Mouse (Mus musculus) frontal cortex, postnatal 36 days (tissue): Measurements from ENCODE around the gene Dclre1c.
"Not testable (repeated sequence)": the region's sequence is repeated elsewhere in the genome, so short reads cannot be mapped to it uniquely, and the experiment has no call there.

Source experiments
- DNase-seq, 2 experiments: peaks; one replicate each; pipeline ENCODE4 v3.0.0; 2022; ENCODE audit warnings: low spot score in 2 of 2

Gene Dclre1c

DNA sequence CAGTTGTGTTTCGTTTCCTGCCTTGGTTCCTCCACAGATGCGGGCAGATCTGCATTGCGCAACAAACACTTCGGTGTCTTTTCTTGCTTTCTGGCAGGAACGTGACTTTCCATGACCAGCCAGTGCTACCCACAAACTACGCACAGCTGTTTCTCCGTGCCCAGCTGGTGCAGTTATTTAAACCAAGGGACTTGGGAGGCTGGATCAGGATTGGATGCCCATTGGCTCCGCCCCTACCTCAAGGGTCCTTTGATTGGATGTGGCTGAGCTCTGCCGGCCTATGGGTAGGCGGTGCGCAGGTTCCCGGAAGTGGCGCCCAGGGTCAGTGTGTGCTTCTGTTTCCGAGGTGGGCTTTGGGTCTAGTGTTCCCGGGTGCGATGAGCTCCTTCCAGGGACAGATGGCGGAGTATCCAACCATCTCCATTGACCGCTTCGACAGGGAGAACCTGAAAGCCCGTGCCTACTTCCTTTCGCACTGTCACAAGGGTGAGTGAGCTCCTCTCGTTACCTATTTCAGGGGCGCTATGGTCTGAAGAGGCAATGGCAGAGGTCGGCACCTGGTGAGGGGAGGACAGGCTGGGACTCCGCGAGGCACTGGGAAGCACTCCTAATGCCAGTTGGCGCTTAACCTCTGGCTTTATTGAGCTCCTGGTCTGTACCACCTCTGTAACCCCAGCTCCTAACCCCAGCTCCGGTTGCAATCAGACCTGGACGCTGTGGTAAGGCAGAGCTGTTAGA is at the start of gene Dclre1c:
Gene Dclre1c, plus strand, starts transcription at position 291 of the 738 bp plus-strand sequence.
- peak; percentile 87 to 93 for DNase-seq

DNA sequence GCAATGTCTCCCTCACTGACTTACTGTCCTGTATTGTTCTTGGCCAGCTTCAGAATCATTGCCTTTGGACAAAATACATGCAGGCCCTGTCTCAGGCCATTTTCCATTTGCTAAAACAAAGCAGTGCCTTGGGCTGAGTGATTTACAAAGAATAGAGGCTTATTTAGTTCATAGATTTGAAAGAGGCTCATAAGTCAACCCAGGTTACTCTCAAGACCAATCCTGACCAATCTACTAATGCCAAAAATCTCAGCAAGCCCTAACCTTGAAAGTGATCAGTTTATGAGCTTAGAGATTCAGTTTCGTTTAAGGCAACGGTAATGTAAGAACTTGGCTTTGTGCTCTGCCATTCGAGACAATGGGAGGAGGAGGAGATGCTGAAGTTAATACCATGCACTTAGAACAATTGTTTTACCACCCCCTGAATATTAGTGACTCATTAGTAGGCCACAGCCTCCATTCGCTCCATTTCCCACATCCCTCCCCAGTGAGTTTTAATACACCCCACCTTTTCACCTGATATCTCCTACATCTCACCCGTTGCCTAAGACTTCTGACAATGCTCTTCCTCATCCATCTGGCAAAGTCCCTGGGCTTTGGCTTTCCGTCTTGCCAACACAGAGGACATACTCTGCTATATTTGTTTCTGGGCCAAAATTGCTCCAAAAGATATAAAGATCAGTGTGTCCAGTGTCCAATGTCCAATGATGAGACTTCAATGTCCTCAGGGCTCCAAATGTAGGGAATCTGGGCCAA is 36.6 kb upstream of the Dclre1c start:
- DNase-seq, result no peak

DNA sequence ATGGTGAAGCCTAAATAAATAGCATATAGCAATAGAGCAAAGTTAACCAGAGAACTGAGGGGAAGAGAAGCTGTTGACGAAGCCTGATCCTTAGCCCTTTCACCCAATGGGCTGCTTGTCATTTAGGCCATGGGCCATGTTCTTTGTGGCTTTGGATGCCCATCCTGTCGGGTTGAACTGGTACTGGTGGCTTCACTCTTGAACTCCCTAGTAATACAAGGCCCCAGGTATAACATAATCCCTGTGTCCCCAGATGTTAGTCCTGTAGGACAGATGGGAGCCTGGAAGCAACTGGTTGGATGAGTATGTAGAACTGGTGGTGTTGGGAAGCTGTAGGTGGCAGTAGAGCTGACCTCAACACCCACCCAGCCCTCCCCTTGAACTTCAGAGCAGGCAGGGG is 32.0 kb upstream of the Dclre1c start:
- no peak for DNase-seq

DNA sequence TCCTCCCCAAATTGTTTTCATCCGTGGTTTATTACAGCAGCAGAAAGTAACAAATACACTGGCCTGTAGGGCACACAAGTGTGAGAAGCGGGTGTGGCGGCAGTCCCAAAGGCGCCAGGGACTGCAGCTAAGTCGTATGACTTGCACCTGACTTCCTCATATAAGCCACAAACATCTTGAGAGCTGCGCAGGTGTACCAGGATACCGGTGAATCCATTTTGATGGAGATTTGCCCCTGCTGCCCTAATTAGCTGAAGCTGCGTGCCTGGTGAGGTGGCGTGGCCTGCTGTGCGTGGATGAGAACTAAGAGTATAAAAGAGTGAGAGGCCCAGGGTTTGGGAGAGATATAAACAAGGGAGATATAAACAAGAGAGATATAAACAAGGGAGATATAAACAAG is 26.8 kb upstream of the Dclre1c start, which contains the start of gene Olah:
Gene Olah, minus strand, starts transcription at position 101 of the 400 bp plus-strand sequence.
- not testable (repeated sequence) for DNase-seq

DNA sequence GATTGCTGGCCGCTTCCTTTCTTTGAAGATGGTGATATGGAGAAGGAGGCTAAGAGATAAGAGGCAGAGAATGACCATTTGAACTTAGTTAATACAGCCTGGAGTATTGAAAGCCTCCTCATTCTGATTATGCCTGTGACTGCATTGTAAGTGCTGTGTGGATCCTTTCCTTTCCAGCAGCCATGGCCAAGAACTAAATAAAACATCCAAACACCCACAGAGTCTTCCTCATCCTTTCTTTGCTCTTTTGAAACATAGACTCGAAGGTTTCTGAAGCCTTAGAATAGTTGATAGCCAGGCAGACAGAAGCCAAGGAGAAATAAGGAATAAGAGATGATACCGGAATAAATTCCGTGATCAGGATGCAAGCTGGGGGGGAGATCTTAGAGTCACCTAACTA is 17.9 kb upstream of the Dclre1c start:
- DNase-seq, result no peak

DNA sequence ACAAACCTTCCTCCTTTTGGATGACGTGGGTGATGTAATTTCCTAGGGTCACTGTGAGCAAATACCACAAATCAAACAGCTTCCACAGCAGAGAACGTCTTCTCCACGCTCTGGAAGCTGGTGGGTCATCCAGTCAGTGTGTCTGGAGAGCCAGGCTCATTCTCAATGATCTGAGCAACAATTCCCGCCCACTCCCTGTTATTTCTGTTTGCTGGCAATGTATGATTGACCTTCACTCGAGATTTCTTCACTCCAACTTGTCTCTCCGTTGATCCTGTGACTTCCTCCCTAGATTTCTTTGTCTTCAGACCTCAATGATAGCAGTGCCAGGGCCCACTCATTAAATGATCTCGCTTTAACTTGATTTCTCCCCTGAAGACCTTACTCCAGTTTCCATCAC is 16.2 kb upstream of the Dclre1c start:
- no peak for DNase-seq

DNA sequence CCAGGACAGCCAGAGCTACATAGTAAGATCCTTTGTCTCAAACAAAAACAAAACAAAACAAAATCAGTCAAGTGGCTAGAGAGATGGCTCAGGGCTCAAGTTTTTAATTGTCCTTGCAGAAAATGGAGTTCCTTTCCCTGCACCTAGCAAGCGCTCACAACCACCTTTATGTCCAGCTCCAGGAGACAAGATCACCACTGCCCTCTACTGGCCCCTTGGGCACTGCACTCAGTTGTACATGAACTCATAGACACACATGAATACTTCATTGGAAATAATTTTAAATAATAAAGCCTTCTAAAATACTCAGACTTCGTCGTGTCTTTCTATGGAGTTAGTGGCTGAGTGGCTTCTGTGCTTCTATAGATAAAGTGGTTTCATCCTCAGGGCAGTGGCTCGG is 9.7 kb upstream of the Dclre1c start:
- DNase-seq, result peak; percentile 43 to 58

DNA sequence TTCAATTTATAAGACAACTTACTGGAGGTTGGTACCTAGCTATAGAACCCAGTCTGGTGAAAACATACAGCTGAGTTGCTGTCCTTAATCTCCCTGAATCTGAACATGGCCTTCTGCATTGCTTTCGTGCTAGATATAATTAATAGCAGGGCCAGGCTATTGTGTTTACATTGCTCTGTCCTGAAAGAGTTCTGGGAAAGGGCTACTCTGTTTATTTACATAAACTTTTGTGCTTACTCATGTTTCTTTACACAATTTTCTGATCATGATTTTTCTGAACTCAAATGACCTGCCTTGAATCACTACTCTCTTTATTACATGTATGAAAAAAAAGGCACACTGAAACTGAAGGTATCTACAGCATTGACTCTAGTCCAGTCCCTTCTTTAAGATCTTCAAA is 8.3 kb upstream of the Dclre1c start:
- DNase-seq, result no peak

DNA sequence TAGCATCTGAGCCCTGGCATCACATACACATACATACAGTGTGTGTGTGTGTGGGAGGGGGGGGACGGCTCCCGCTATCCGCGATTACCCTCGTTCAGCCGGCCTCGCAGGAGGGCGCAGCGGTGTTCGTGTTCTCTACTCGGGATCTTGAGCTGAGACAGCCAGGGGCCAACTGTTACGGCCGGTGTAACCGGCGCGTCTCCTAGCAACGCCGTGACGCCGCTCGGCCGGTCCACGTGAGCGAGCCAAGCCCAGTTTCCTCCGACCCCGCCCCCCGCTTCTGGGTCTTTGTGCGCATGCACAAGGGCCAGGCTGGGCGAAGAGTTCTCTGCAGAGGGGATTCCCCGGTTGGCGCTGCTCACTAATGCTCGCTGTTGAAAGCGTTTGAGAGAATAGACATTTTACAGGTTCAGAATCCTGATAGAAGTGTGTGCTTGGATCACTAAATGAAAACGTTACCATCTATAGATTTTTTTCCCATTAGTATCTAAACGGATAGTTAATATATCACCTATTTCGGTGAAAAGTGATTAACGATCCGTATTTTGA is 5.0 kb upstream of the Dclre1c start:
- DNase-seq, result peak; percentile 95 to 96

DNA sequence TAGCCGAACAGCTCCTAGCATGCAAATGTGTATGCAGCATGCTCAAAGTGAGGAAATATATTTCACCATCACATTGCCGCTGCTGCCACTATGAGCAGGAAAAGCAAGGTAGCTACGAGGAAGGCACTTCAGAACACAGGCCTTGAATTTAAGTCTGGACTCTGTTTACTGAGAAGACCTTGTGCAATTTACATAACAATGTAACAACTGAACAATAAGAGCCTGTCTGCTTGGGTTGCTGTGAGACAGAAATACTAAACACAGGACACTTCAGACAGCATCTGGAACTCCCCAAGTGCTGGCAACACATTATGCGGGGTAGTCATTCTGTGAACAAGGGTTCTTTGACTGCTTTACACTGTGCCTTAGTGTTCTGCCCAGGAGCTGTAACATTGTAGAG is 3.8 kb upstream of the Dclre1c start:
- DNase-seq, result no peak

DNA sequence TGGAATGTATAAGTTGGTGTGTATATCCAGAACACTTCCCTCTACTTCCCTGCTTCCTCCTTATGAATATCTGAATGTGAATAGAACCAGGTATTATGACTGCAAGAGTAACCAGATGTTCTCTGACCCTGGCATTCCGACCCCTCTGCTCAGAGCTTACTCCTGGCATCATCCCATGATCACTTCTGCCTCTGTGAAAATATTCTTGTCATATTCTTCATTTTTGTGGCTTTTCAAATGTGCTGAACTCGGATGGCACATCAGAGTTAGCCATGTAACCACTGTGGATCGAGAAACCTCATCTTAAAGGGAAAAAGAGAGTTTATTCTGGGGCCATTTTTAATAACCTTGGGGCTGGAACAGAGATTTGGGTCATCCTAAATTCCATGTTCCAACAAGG is 1.4 kb upstream of the Dclre1c start, which contains the start of gene Meig1:
Gene Meig1, minus strand, starts transcription at position 101 of the 400 bp plus-strand sequence.
- no peak for DNase-seq

DNA sequence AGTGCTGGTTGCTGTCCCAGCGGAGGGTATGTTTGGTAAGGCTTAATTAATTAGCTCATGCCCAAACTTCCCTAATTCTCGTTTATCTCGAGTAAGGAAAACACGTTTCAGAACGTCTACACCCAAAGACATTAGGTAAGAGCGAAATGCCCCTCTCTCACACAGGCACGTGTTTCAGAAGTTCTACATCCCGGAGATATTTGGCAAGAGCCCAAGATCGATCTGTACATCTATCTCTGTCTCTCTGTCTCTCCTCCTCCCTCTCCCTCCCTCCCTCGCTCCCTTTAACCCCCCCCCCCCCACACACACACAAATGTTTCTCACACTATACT is 614 bp downstream of the Dclre1c start:
- DNase-seq, result no peak

DNA sequence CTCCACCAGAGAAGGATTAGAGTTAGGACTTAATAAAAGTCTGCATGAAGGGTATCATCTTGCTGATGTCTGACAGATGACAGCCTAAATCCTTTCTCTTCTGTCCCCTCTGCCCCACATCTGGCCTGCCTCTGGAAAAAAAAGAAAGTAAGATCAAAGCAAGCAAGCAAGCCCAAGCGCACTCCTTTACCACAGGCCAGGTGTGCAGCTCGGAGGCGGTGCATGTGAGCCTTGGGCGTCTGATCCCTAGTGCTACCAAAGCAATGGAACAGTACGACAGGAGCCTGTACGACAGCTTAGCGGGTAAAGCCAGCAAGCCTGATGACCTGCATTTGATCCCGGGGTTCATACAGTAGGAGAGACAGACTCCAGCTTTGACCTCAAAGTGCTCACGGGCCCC is 7.0 kb downstream of the Dclre1c start:
- DNase-seq, result no peak

DNA sequence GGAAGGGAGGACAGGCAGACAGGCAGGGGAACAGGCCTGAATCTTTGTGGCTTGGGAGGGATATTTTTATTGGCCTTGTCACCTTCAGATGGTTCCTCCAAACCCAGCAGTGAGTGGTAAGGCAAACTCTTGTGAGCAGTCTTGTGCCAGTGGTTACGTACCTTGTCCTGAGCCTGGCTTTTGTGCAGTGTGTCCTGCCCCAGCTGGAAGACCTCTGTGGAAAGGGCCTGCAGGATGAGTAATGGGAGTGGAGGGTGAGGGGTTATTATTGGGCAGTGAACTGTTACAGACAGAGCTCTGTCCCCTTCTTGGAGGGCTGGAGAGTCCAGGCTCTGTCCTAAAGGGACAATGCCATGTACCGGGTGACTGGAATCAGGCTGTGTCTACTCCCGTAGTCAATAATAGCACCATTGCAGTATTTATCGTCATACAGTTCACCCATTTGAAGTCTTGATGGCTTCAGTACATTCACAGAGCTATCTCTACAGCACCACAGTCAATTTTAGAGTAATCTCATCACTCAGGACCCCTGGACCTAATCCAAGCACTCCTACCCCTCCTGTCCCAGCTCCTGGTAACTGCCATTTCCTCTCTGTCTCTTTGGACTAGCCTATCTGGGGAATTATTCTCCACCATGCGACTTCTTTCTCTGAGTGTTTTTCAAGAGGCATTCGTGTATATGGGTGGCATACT is 11.6 kb downstream of the Dclre1c start:
- DNase-seq, result no peak

DNA sequence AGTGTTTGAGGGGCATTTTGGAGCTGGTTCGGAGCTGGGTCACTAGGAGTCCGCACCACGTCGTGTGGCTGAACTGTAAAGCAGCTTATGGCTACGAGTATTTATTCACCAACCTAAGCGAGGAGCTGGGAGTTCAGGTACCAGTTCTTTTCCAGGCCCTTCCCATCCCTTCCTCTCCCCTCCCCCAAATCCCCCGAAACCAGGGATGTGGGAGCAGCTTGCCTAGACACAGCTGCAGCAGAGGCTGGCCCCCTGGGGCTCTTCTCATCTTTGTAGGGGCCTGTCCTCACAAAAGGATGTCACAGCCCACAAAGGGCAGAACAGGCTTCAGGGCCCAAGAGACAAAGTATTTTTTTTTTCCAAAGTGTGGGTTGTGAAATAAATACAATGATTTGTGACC is 14.0 kb downstream of the Dclre1c start:
- DNase-seq, result no peak

DNA sequence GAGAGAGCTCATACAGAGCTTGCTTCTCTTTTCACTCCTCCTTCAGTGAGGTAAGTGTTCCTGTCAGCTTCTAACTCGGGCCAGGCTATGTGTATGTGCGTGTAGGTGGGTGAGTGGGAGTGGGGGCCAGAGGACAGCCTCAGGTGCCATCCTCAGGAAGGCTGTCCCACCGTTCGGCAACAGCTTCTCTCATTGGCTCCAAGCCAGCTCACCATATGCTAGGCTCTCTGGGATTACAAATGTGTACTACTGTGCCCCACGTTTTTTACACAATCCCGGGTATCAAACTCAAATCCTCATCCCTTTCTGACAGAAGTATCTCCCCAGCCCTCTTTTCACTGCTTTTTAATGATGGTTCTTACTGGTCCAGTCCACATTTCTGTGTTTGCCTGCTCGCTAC is 20.3 kb downstream of the Dclre1c start:
- DNase-seq, result no peak

DNA sequence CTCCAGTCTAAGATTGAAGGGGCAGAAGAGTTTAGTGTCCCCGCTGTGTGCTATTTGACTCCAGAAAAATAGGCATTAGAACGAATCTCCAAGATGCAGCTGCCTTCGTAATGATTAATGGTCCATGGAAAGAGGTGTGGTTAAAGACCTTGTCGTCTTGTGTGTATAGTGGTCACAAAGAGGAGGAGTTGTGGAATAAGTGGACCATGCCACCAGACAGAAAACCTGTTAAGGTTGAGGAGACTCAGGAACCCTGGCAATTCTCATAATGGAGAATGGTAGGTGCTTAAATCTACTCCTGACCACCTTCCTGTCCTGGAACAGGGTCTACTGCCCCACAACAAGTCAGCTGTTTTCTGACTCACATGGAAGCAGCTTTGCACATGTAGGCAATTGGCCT is 22.1 kb downstream of the Dclre1c start:
- DNase-seq, result no peak

DNA sequence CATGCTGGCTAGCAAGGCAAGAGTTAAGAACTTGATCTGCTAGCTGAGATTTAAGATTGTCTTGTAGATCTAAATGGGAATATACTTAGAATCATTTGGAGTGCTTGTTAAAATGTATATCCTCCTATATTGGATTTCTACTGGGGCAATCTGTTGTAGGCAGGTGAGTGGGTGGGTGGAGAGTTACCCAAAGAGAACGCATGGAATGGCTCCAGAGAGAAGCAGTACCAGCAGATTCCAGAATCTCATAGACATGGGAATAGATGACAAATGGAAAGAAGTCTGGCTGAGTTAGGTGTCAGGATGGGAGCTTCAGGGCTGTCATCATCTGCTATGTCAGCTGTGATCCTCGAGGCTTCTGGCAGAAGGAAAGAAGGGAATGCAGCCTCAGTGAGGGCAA is 25.5 kb downstream of the Dclre1c start:
- peak; percentile 51 to 75 for DNase-seq

DNA sequence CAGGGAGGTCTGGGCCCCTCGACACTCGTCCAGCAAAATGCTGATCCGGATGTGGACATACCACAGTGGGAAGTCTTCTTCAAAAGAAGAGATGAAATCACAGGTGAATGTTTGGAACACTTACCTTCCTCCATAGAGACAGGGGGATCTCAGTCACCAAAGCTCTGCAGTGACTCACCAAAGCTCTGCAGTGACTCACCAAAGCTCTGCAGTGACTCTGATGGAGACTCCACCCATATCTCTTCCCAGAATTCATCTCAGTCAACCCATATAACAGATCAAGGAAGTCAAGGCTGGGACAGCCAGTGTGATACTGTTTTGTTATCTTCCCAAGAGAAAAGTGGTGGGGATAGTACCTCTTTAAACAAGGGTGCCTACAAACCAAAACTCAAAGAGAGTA is 29.2 kb downstream of the Dclre1c start:
- no peak for DNase-seq

DNA sequence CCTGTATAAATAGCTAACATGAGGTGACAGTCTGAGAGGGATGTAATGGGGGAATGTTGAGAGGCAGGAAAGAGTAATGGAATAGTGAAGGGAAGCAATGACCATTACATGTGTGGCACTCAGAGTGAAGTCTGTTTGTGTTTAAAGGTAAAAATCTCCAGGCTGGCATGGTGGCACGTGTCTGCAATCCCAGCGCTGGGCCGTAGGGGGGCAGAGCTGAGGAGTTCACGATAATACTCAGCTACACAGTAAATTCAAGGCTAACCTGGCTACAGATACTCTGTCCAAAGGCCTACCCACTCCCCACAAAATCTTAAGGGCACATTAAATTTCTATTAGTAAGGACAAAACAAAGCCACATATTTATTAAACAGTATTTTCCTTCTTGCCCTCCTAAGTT is 32.7 kb downstream of the Dclre1c start:
- DNase-seq, result no peak

DNA sequence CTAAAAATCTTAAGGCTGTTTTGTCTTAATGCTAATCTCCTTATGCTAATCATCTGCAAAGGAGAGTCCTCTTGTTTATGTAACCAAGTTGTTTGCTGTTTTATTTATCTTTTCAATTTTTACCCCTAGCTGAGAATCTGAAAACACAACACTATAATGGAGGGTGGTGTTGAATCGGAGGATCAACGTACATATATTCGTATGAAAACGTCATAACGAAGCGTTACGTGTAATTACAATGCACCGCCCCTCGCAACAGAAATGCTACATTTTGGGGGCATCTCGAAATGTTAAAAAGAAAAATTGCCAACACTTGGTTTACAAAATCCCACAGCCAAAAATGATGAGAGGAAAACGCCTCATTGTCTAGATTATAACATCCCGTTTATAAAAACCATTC is 50.0 kb downstream of the Dclre1c start:
- no peak for DNase-seq

DNA sequence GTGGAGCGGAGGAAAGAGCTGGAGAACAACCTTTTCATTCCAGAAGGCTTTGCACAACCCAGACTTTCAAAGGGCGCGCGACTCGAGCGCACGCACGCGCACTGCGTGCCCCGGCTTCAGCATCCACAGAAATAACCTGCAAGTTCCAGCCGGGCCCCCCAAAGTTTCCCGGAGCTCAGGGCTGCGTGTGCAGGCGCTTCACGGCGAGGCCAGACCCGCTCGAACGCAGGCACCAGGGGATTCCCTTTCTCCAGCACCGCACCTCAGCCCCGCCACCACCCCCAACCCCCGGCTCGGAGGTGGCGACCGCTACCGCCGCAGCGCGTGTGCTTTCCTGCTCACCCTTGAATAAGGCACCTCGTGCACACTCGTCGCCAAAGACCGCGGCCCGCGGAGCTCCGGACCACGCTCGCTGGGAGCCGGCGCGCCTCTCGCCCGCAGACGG is 50.5 kb downstream of the Dclre1c start:
- peak; percentile 56 to 58 for DNase-seq
